In genomic region chr12:36726026-36726425, GRCm38 (mm10) we compare ENCODE assay signal across 24 mouse cellular contexts.
DNase-seq lines count a peak whose midpoint lies in the region; ATAC-seq and TF ChIP-seq lines count a peak whose summit lies in the region.
"Had no signal": no experiment of that assay in that cellular context is flagged by ENCODE, and none has a peak within 500 bp of the region (broad histone marks: within the 10 kb centered on the region; RNA-seq: fewer than 3 reads in every experiment).

No protein-coding gene starts in this region.

- H3K4me1 ChIP-seq in kidney, adult 2 months (ENCODE audit: control insufficient read depth, insufficient read depth, low read length): peaks cover 2% of the 10 kb centered on the region; the same call in 1 of the 2 replicates
- H3K4me1 ChIP-seq in kidney, embryonic 15.5 days: no peaks in the 10 kb centered on the region
- H3K4me1 ChIP-seq in CH12.LX (ENCODE audit: control insufficient read depth in 1 of 2, insufficient read depth in 2 of 2): peaks cover 2 to 39% of the 10 kb centered on the region in 2 experiments; a peak in 3 of 4 replicates
- H3K4me1 ChIP-seq: forebrain, embryonic 10.5 days had no signal

- ATAC-seq in kidney, embryonic 15.5 days (replicated peaks; ENCODE audit: low FRiP score): peak; percentile 88
- ATAC-seq: forebrain, embryonic 13.5 days; forebrain, embryonic 16.5 days; hindbrain, embryonic 16.5 days had no signal

- H3K4me3 ChIP-seq in kidney, adult 2 months (ENCODE audit: insufficient read depth, low read depth, low read length): no peak overlapping the region
- no peak overlapping the region for H3K4me3 ChIP-seq in kidney, embryonic 15.5 days (replicated peaks)
- H3K4me3 ChIP-seq in CH12.LX (replicated peaks in 1 of 3; ENCODE audit: low read depth in 2 of 3, low read length in 2 of 3, poor library complexity in 1 of 3): no peak overlapping the region
- H3K4me3 ChIP-seq: forebrain, embryonic 10.5 days; forebrain, embryonic 13.5 days; heart, embryonic 12.5 days; heart, embryonic 15.5 days; hindbrain, embryonic 10.5 days; hindbrain, embryonic 13.5 days had no signal

- H3K27ac ChIP-seq in kidney, adult 2 months (ENCODE audit: insufficient read depth, low read depth, low read length): no peak overlapping the region
- H3K27ac ChIP-seq in kidney, embryonic 15.5 days: no peak overlapping the region
- H3K27ac ChIP-seq in CH12.LX (ENCODE audit: insufficient read depth, low read depth): no peak overlapping the region
- H3K27ac ChIP-seq: forebrain, embryonic 10.5 days; forebrain, embryonic 13.5 days; heart, embryonic 15.5 days; hindbrain, embryonic 10.5 days; hindbrain, embryonic 13.5 days had no signal

- no peak for TF ChIP-seq CTCF in kidney, adult 2 months (conservative IDR thresholded peaks at IDR 0.05; ENCODE audit: insufficient read depth, insufficient read length, low read depth, low read length)
- no peak for TF ChIP-seq CTCF in CH12.LX (conservative IDR thresholded peaks at IDR 0.05 in 1 of 2, IDR thresholded peaks at IDR 0.05 in 1 of 2; ENCODE audit: low read depth in 2 of 2, low read length in 2 of 2)

- TF ChIP-seq EP300 in CH12.LX (IDR thresholded peaks at IDR 0.05; ENCODE audit: low read length): no peak

- H3K79me2 ChIP-seq in CH12.LX (replicated peaks; ENCODE audit: control insufficient read depth, extremely low read depth, insufficient read depth, poor library complexity, severe bottlenecking): no peaks in the 10 kb centered on the region

- no peak for TF ChIP-seq POLR2A in kidney, adult 2 months (IDR thresholded peaks at IDR 0.05; ENCODE audit: low read depth, low read length)
- no peak for TF ChIP-seq POLR2A in CH12.LX (IDR thresholded peaks at IDR 0.05; ENCODE audit: low read depth, low read length)

- TF ChIP-seq RAD21 in CH12.LX (IDR thresholded peaks at IDR 0.05; ENCODE audit: low read depth, low read length): no peak

- 29% methylated on average over 1 of the region's 1 CpGs for WGBS in kidney, adult 2 months
- WGBS in kidney, embryonic 15.5 days: 43% methylated on average over 1 of the region's 1 CpGs

- in situ Hi-C loops in CH12.LX (cut with MboI; ENCODE audit: low pct_ligation_motif_present, low pct_unique_long_range_greater_than_20kb, low sequenced_read_pairs): loop anchor here (10.0 kb wide), 1 partner anchor 209 kb away; no protein-coding TSS in a partner anchor

- peak; percentile 33 for DNase-seq in kidney, adult 2 months
- no peak for DNase-seq in kidney, postnatal 10 days
- no peak for DNase-seq in kidney, postnatal 4 days
- DNase-seq in CH12.LX (ENCODE audit: extremely low read depth): peak; percentile 15
- DNase-seq in urinary bladder, postnatal 36 days (ENCODE audit: low spot score in 2 of 2): no peak
- DNase-seq: adrenal gland, adult 8-10 months; adrenal gland, postnatal 25 days; B cell, adult 2 months; cerebellum, adult 18-20 months; cerebellum, adult 9-10 months; cerebellum, postnatal 14 days; gastrocnemius, postnatal 10 days; gastrocnemius, postnatal 36 days; heart, postnatal 10 days; heart, postnatal 36 days had no signal

- H3K27me3 ChIP-seq in kidney, adult 2 months (replicated peaks; ENCODE audit: control insufficient read depth, insufficient read depth, low read length): no peaks in the 10 kb centered on the region
- no peaks in the 10 kb centered on the region for H3K27me3 ChIP-seq in kidney, embryonic 15.5 days
- no peaks in the 10 kb centered on the region for H3K27me3 ChIP-seq in CH12.LX (replicated peaks)
- H3K27me3 ChIP-seq: forebrain, embryonic 13.5 days; heart, embryonic 12.5 days; heart, embryonic 15.5 days; hindbrain, embryonic 13.5 days had no signal

- H3K36me3 ChIP-seq in kidney, adult 2 months (ENCODE audit: control insufficient read depth, insufficient read depth, low read length): no peaks in the 10 kb centered on the region
- H3K36me3 ChIP-seq in kidney, embryonic 15.5 days: no peaks in the 10 kb centered on the region
- H3K36me3 ChIP-seq in CH12.LX (replicated peaks in 1 of 2; ENCODE audit: control insufficient read depth in 1 of 2, insufficient read depth in 1 of 2, low read length in 1 of 2): no peaks in the 10 kb centered on the region
- H3K36me3 ChIP-seq: forebrain, embryonic 10.5 days; heart, embryonic 12.5 days; heart, embryonic 15.5 days; hindbrain, embryonic 10.5 days; hindbrain, embryonic 13.5 days had no signal

- dilution Hi-C loops in CH12.LX (cut with MboI; ENCODE audit: extremely low pct_ligation_motif_present, extremely low pct_unique_long_range_greater_than_20kb, low sequenced_read_pairs): no loop called here

- H3K9me3 ChIP-seq in kidney, embryonic 15.5 days (replicated peaks): no peaks in the 10 kb centered on the region
- H3K9me3 ChIP-seq in CH12.LX (replicated peaks; ENCODE audit: low read length): no peaks in the 10 kb centered on the region
- H3K9me3 ChIP-seq: forebrain, embryonic 10.5 days; forebrain, embryonic 13.5 days; heart, embryonic 12.5 days; heart, embryonic 15.5 days; hindbrain, embryonic 10.5 days; hindbrain, embryonic 13.5 days had no signal

- H3K4me2 ChIP-seq in kidney, embryonic 15.5 days: no peak overlapping the region
- no peak overlapping the region for H3K4me2 ChIP-seq in CH12.LX (ENCODE audit: insufficient read depth, low read depth, poor library complexity, severe bottlenecking)
- H3K4me2 ChIP-seq: forebrain, embryonic 13.5 days; heart, embryonic 12.5 days; heart, embryonic 15.5 days; hindbrain, embryonic 13.5 days had no signal

- no peak overlapping the region for H3K9ac ChIP-seq in kidney, embryonic 15.5 days
- H3K9ac ChIP-seq in CH12.LX (ENCODE audit: insufficient read depth, low read depth): no peak overlapping the region
- H3K9ac ChIP-seq: forebrain, embryonic 13.5 days; heart, embryonic 12.5 days; heart, embryonic 15.5 days; hindbrain, embryonic 13.5 days had no signal

TF ChIP-seq in CH12.LX, 34 proteins besides CTCF, POLR2A, EP300 and RAD21:
- TF ChIP-seq CHD2 (IDR thresholded peaks at IDR 0.05; ENCODE audit: low read length) (no peak), ZKSCAN1 (IDR thresholded peaks at IDR 0.05; ENCODE audit: borderline replicate concordance, low read depth, low read length) (no peak), SMC3 (IDR thresholded peaks at IDR 0.05; ENCODE audit: low read depth, low read length) (no peak), NELFE (IDR thresholded peaks at IDR 0.05; ENCODE audit: low read depth, low read length) (no peak), JUND (conservative IDR thresholded peaks at IDR 0.05; ENCODE audit: low read depth, low read length) (no peak), MAZ (IDR thresholded peaks at IDR 0.05; ENCODE audit: low read depth, low read length) (no peak), KAT2A (IDR thresholded peaks at IDR 0.05; ENCODE audit: insufficient replicate concordance, low read length) (no peak), CHD1 (IDR thresholded peaks at IDR 0.05; ENCODE audit: low read depth, low read length) (no peak), SIN3A (IDR thresholded peaks at IDR 0.05; ENCODE audit: low read length) (no peak), NRF1 (IDR thresholded peaks at IDR 0.05; ENCODE audit: low read depth, low read length) (no peak), USF2 (conservative IDR thresholded peaks at IDR 0.05; ENCODE audit: low read depth, low read length) (no peak), POLR2AphosphoS2 (IDR thresholded peaks at IDR 0.05; ENCODE audit: low read depth, low read length) (no peak), UBTF (IDR thresholded peaks at IDR 0.05; ENCODE audit: low read depth, low read length) (no peak)

Comparison
In these comparisons a context has a peak if more than half of its experiments do, and no peak if none do; other contexts are left out.
1. DNase-seq: peak in kidney, adult 2 months (single experiment) and CH12.LX (single experiment); none in kidney, postnatal 10 days (single experiment), kidney, postnatal 4 days (0 of 2) and urinary bladder, postnatal 36 days (0 of 2).